ENCODE assay signal across 14 mouse cellular contexts in the genomic region with DNA sequence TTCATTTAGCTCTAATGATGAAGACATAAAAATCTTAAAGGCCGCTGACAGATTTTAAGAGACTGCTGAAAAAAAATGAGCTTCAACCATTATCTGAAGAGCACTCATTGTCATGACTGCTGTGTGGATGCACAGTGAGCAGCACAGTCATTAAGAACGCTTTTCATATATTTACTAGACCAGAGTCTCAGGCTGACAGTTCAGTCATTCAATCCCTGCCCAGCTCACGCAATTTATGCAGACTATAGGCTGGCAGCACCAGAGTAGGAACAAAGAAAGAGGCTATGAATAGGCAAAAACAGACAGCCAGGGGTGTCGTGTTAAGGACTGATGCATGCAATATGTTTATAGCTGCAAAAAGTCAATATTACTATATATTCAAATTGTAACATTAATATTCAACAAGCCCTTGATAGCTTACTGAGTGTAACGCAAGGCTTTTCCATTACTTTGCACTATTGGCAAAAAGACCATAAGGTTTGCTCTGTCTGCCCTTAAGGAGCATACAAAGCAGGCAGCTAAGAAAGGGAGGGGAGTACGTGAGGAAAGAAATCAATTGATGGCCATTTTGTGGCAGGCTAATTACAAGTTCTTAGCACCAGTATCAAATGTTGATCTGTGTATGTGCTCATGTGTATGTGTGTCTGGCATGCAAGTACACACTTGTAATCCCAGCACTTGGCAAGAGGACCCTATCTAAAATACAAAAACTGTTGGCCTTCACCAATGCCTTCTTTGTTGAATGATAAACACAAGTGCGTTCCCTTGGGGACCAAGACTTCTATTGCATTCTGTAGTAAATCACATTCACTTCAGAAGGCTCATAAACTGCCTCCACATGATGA. TPM values are rescaled to one million over a fixed set of nuclear protein-coding genes. Genes with fewer than 3 reads are reported as not detected.
DNase-seq lines count a peak whose midpoint lies in the region; ATAC-seq lines count a peak whose summit lies in the region.
"Had no signal": no experiment of that assay in that cellular context is flagged by ENCODE, and none has a peak within 500 bp of the region (broad histone marks: within the 10 kb centered on the region; RNA-seq: fewer than 3 reads in every experiment).

No protein-coding gene starts in this region.

- H3K36me3 ChIP-seq in embryonic facial prominence, embryonic 14.5 days (ENCODE audit: control insufficient read depth, insufficient read depth, low read length) = no peaks in the 10 kb centered on the region
- H3K36me3 ChIP-seq in forebrain, embryonic 16.5 days (ENCODE audit: control insufficient read depth, insufficient read depth) = no peaks in the 10 kb centered on the region
- peaks cover 4% of the 10 kb centered on the region; the same call in 1 of the 2 replicates for H3K36me3 ChIP-seq in midbrain, embryonic 10.5 days
- H3K36me3 ChIP-seq in neural tube, embryonic 15.5 days = no peaks in the 10 kb centered on the region
- no peaks in the 10 kb centered on the region for H3K36me3 ChIP-seq in liver, embryonic 11.5 days (ENCODE audit: control insufficient read depth, insufficient read depth, low read length)
- H3K36me3 ChIP-seq: limb, embryonic 10.5 days had no signal

- no peaks in the 10 kb centered on the region for H3K9me3 ChIP-seq in embryonic facial prominence, embryonic 14.5 days (ENCODE audit: control insufficient read depth, low read length)
- no peaks in the 10 kb centered on the region for H3K9me3 ChIP-seq in forebrain, embryonic 16.5 days (ENCODE audit: control insufficient read depth, low read length)
- H3K9me3 ChIP-seq in midbrain, embryonic 10.5 days (replicated peaks) = 0 out of 2 replicates have a peak, but pooled peaks cover 3% of the 10 kb centered on the region
- H3K9me3 ChIP-seq in neural tube, embryonic 15.5 days (replicated peaks) = no peaks in the 10 kb centered on the region
- H3K9me3 ChIP-seq in liver, embryonic 11.5 days (ENCODE audit: control insufficient read depth, low read length) = no peaks in the 10 kb centered on the region
- H3K9me3 ChIP-seq: heart, embryonic 15.5 days; limb, embryonic 10.5 days; liver, embryonic 15.5 days had no signal

- no peak overlapping the region for H3K4me2 ChIP-seq in embryonic facial prominence, embryonic 14.5 days (ENCODE audit: low read depth, low read length)
- peak overlapping the region; percentile 32 for H3K4me2 ChIP-seq in forebrain, embryonic 16.5 days (ENCODE audit: low read length)
- no peak overlapping the region for H3K4me2 ChIP-seq in neural tube, embryonic 15.5 days
- no peak overlapping the region for H3K4me2 ChIP-seq in liver, embryonic 11.5 days
- H3K4me2 ChIP-seq: heart, embryonic 15.5 days; liver, embryonic 15.5 days had no signal

- peaks cover 6% of the 10 kb centered on the region; the same call in 1 of the 2 replicates for H3K4me1 ChIP-seq in embryonic facial prominence, embryonic 14.5 days (ENCODE audit: control insufficient read depth, insufficient read depth, low read length)
- peaks cover 28% of the 10 kb centered on the region for H3K4me1 ChIP-seq in forebrain, embryonic 16.5 days (replicated peaks; ENCODE audit: control insufficient read depth, insufficient read depth, low read length)
- peaks cover 14% of the 10 kb centered on the region for H3K4me1 ChIP-seq in midbrain, embryonic 10.5 days
- H3K4me1 ChIP-seq in neural tube, embryonic 15.5 days = peaks cover 32% of the 10 kb centered on the region
- no peaks in the 10 kb centered on the region for H3K4me1 ChIP-seq in liver, embryonic 11.5 days (replicated peaks; ENCODE audit: control insufficient read depth, insufficient read depth, low read length)

- no peak overlapping the region for H3K9ac ChIP-seq in embryonic facial prominence, embryonic 14.5 days (ENCODE audit: low read depth, low read length)
- peak overlapping the region; percentile 34 for H3K9ac ChIP-seq in forebrain, embryonic 16.5 days (replicated peaks; ENCODE audit: low read depth, low read length)
- no peak overlapping the region; the same call in 1 of the 2 replicates for H3K9ac ChIP-seq in neural tube, embryonic 15.5 days (replicated peaks)
- H3K9ac ChIP-seq in liver, embryonic 11.5 days (ENCODE audit: low read depth, low read length) = no peak overlapping the region
- H3K9ac ChIP-seq: heart, embryonic 15.5 days; liver, embryonic 15.5 days had no signal

- 80% methylated on average over 7 of the region's 7 CpGs for WGBS in embryonic facial prominence, embryonic 14.5 days
- WGBS in forebrain, embryonic 16.5 days = 4% methylated on average over 7 of the region's 7 CpGs
- WGBS in midbrain, embryonic 10.5 days = 80% methylated on average over 7 of the region's 7 CpGs
- WGBS in neural tube, embryonic 15.5 days = 18% methylated on average over 7 of the region's 7 CpGs
- WGBS in liver, embryonic 11.5 days = 93% methylated on average over 7 of the region's 7 CpGs

- H3K27me3 ChIP-seq in embryonic facial prominence, embryonic 14.5 days (replicated peaks; ENCODE audit: control insufficient read depth, insufficient read depth, low read length) = no peaks in the 10 kb centered on the region
- no peaks in the 10 kb centered on the region for H3K27me3 ChIP-seq in forebrain, embryonic 16.5 days (replicated peaks; ENCODE audit: control insufficient read depth, insufficient read depth, low read length)
- no peaks in the 10 kb centered on the region for H3K27me3 ChIP-seq in midbrain, embryonic 10.5 days (ENCODE audit: low read depth, poor library complexity, severe bottlenecking)
- H3K27me3 ChIP-seq in neural tube, embryonic 15.5 days (replicated peaks) = no peaks in the 10 kb centered on the region
- no peaks in the 10 kb centered on the region for H3K27me3 ChIP-seq in liver, embryonic 11.5 days (replicated peaks; ENCODE audit: control insufficient read depth, insufficient read depth, low read length)
- H3K27me3 ChIP-seq: CH12.LX; heart, embryonic 15.5 days; liver, embryonic 15.5 days had no signal

- H3K4me3 ChIP-seq in embryonic facial prominence, embryonic 14.5 days (ENCODE audit: low read depth, low read length) = no peak overlapping the region
- no peak overlapping the region for H3K4me3 ChIP-seq in forebrain, embryonic 16.5 days (replicated peaks; ENCODE audit: low read length)
- no peak overlapping the region for H3K4me3 ChIP-seq in midbrain, embryonic 10.5 days
- no peak overlapping the region for H3K4me3 ChIP-seq in neural tube, embryonic 15.5 days (replicated peaks)
- H3K4me3 ChIP-seq in liver, embryonic 11.5 days (ENCODE audit: low read depth, low read length) = no peak overlapping the region
- H3K4me3 ChIP-seq: heart, embryonic 15.5 days; limb, embryonic 10.5 days; liver, embryonic 15.5 days had no signal

- peak; percentile 60 for ATAC-seq in embryonic facial prominence, embryonic 14.5 days (ENCODE audit: low read depth)
- ATAC-seq in forebrain, embryonic 16.5 days = peak; percentile 88
- ATAC-seq in neural tube, embryonic 15.5 days (ENCODE audit: low FRiP score) = peak; percentile 75; the same call in 1 of the 2 replicates
- ATAC-seq in liver, embryonic 11.5 days (replicated peaks; ENCODE audit: low FRiP score) = no peak
- ATAC-seq: inflammation-experienced regulatory T-cells, adult 6 months had no signal

- H3K27ac ChIP-seq in embryonic facial prominence, embryonic 14.5 days (replicated peaks; ENCODE audit: low read depth, low read length) = no peak overlapping the region
- peak overlapping the region; percentile 92 for H3K27ac ChIP-seq in forebrain, embryonic 16.5 days (ENCODE audit: low read length)
- peak overlapping the region; percentile 33; the same call in 1 of the 2 replicates for H3K27ac ChIP-seq in midbrain, embryonic 10.5 days (replicated peaks)
- H3K27ac ChIP-seq in neural tube, embryonic 15.5 days (replicated peaks) = peak overlapping the region; percentile 75
- H3K27ac ChIP-seq in liver, embryonic 11.5 days (ENCODE audit: low read depth, low read length) = no peak overlapping the region
- H3K27ac ChIP-seq: heart, embryonic 15.5 days; kidney, postnatal 0 days; limb, embryonic 10.5 days; liver, embryonic 15.5 days had no signal

- peak; percentile 46 for DNase-seq in embryonic facial prominence, embryonic 14.5 days (ENCODE audit: low spot score)
- no peak for DNase-seq in midbrain, embryonic 10.5 days (ENCODE audit: low spot score)
- no peak for DNase-seq in liver, embryonic 11.5 days (ENCODE audit: low spot score)
- no peak for DNase-seq in lung, postnatal 4 days
- no peak for DNase-seq in thymus, postnatal 10 days (ENCODE audit: low spot score in 2 of 2)
- DNase-seq: adrenal gland, adult 8-10 months had no signal

RNA-seq across cellular contexts. Expression of gene Fam126a, which starts 10.9 kb away (rescaled TPM):
- 38.4 and 40.2 TPM in 2 replicates for polyA plus RNA-seq in embryonic facial prominence, embryonic 14.5 days (2014; fragmentation: Nextera tagmentation; extraction: Ambion mirVana)
- 49.9 and 60.2 TPM in 2 replicates for polyA plus RNA-seq in forebrain, embryonic 16.5 days (2015; fragmentation: Nextera tagmentation; extraction: Ambion mirVana)
- polyA plus RNA-seq in midbrain, embryonic 10.5 days (2016; fragmentation: Nextera tagmentation; extraction: Ambion mirVana) = 24.6 and 26.7 TPM in 2 replicates
- 22.3 and 22.5 TPM in 2 replicates for polyA plus RNA-seq in neural tube, embryonic 15.5 days (2015; fragmentation: Nextera tagmentation; extraction: Ambion mirVana)
- 39.6 and 48.3 TPM in 2 replicates for polyA plus RNA-seq in liver, embryonic 11.5 days (2014; fragmentation: Nextera tagmentation; extraction: Ambion mirVana)

Comparison
In these comparisons a context has a peak if more than half of its experiments do, and no peak if none do; other contexts are left out.
1. H3K27ac ChIP-seq: peak in forebrain, embryonic 16.5 days (single experiment), midbrain, embryonic 10.5 days (single experiment) and neural tube, embryonic 15.5 days (single experiment); none in embryonic facial prominence, embryonic 14.5 days (single experiment) and liver, embryonic 11.5 days (single experiment).